Mouse (Mus musculus): Measurements from ENCODE around the gene Ralgapa2.

Ralgapa2 gene

GRCm38 (mm10) chr2:146361076-146361475 is 151.1 kb downstream of the Ralgapa2 start:
- no peak for DNase-seq (ENCODE audit: low spot score in 2 of 2)

GRCm38 (mm10) chr2:146359676-146360075 is 152.5 kb downstream of the Ralgapa2 start:
- DNase-seq (ENCODE audit: low spot score in 2 of 2): no peak

- no peak for DNase-seq (ENCODE audit: low spot score in 2 of 2)
These were observed 155.6 kb downstream of the Ralgapa2 start for GRCm38 (mm10) chr2:146356524-146356923.

- no peak for DNase-seq (ENCODE audit: low spot score in 2 of 2)
These were observed 161.9 kb downstream of the Ralgapa2 start for GRCm38 (mm10) chr2:146350230-146350629.

GRCm38 (mm10) chr2:146347942-146348341 is 164.2 kb downstream of the Ralgapa2 start:
- no peak for DNase-seq (ENCODE audit: low spot score in 2 of 2)

GRCm38 (mm10) chr2:146340090-146340489 is 172.1 kb downstream of the Ralgapa2 start:
- DNase-seq (ENCODE audit: low spot score in 2 of 2): no peak

GRCm38 (mm10) chr2:146337540-146337939 is 174.6 kb downstream of the Ralgapa2 start:
- DNase-seq (ENCODE audit: low spot score in 2 of 2): no peak

GRCm38 (mm10) chr2:146331894-146332476 is 180.2 kb downstream of the Ralgapa2 start:
- DNase-seq (ENCODE audit: low spot score in 2 of 2): no peak

GRCm38 (mm10) chr2:146330772-146331281 is 181.3 kb downstream of the Ralgapa2 start:
- DNase-seq (ENCODE audit: low spot score in 2 of 2): no peak

GRCm38 (mm10) chr2:146330101-146330500 is 182.0 kb downstream of the Ralgapa2 start:
- no peak for DNase-seq (ENCODE audit: low spot score in 2 of 2)

- no peak for DNase-seq (ENCODE audit: low spot score in 2 of 2)
These were observed 185.5 kb downstream of the Ralgapa2 start for GRCm38 (mm10) chr2:146326654-146327053.

GRCm38 (mm10) chr2:146324907-146325715 is 187.0 kb downstream of the Ralgapa2 start:
- no peak for DNase-seq (ENCODE audit: low spot score in 2 of 2)

- DNase-seq (ENCODE audit: low spot score in 2 of 2): no peak
These were observed 187.8 kb downstream of the Ralgapa2 start for GRCm38 (mm10) chr2:146324140-146324906.

- no peak for DNase-seq (ENCODE audit: low spot score in 2 of 2)
These were observed 188.6 kb downstream of the Ralgapa2 start for GRCm38 (mm10) chr2:146323528-146323927.

GRCm38 (mm10) chr2:146322770-146323169 is 189.4 kb downstream of the Ralgapa2 start:
- DNase-seq (ENCODE audit: low spot score in 2 of 2): no peak

- no peak for DNase-seq (ENCODE audit: low spot score in 2 of 2)
These were observed 190.1 kb downstream of the Ralgapa2 start for GRCm38 (mm10) chr2:146322019-146322418.

- DNase-seq (ENCODE audit: low spot score in 2 of 2): no peak
These were observed 191.5 kb downstream of the Ralgapa2 start for GRCm38 (mm10) chr2:146320666-146321065.

GRCm38 (mm10) chr2:146314751-146315150 is 197.4 kb downstream of the Ralgapa2 start:
- no peak for DNase-seq (ENCODE audit: low spot score in 2 of 2)

- no peak for DNase-seq (ENCODE audit: low spot score in 2 of 2)
These were observed 198.3 kb downstream of the Ralgapa2 start for GRCm38 (mm10) chr2:146313811-146314210.

- no peak for DNase-seq (ENCODE audit: low spot score in 2 of 2)
These were observed 201.4 kb downstream of the Ralgapa2 start for GRCm38 (mm10) chr2:146310760-146311159.

- no peak for DNase-seq (ENCODE audit: low spot score in 2 of 2)
These were observed 201.9 kb downstream of the Ralgapa2 start for GRCm38 (mm10) chr2:146310291-146310690.

GRCm38 (mm10) chr2:146309413-146309812 is 202.7 kb downstream of the Ralgapa2 start:
- no peak for DNase-seq (ENCODE audit: low spot score in 2 of 2)
